Mouse (Mus musculus) CH12.LX (cell line): Measurements from ENCODE around the gene Cpne8.

Source experiments
- CHD2 ChIP-seq: IDR thresholded peaks from 2 replicates; pipeline ENCODE4 v1.6.1; 2011; ENCODE audit warnings: low read length, improper control_type of control experiment
- CTCF ChIP-seq, 2 experiments: IDR thresholded peaks in 1 of 2; conservative IDR thresholded peaks in 1 of 2; 2 replicates each; pipeline ENCODE4 v1.5.1; 2011 to 2012; ENCODE audit warnings: low read depth in 2 of 2, low read length in 2 of 2, improper control_type of control experiment in 1 of 2, inconsistent platforms in 1 of 2, mild to moderate bottlenecking in 1 of 2, moderate library complexity in 1 of 2
- EP300 ChIP-seq: IDR thresholded peaks from 2 replicates; pipeline ENCODE4 v1.6.1; 2011; ENCODE audit warnings: low read length, improper control_type of control experiment
- MAFK ChIP-seq: IDR thresholded peaks from 2 replicates; pipeline ENCODE4 v1.6.1; 2011; ENCODE audit warnings: low read length, improper control_type of control experiment; ENCODE audit not compliant: insufficient replicate concordance
- MAX ChIP-seq: IDR thresholded peaks from 2 replicates; pipeline ENCODE4 v1.6.1; 2011; ENCODE audit warnings: low read length, improper control_type of control experiment
- MAZ ChIP-seq: IDR thresholded peaks from 2 replicates; pipeline ENCODE4 v1.6.1; 2012; ENCODE audit warnings: low read depth, mild to moderate bottlenecking, inconsistent platforms, low read length, improper control_type of control experiment, moderate library complexity
- NRF1 ChIP-seq: IDR thresholded peaks from 2 replicates; pipeline ENCODE4 v1.6.1; 2014; ENCODE audit warnings: low read depth, mild to moderate bottlenecking, inconsistent platforms, low read length, improper control_type of control experiment, moderate library complexity
- PAX5 ChIP-seq: IDR thresholded peaks from 2 replicates; pipeline ENCODE4 v1.6.1; 2012; ENCODE audit warnings: low read length, inconsistent platforms, mixed read lengths
- POLR2A ChIP-seq: IDR thresholded peaks from 2 replicates; pipeline ENCODE4 v1.6.1; 2011; ENCODE audit warnings: low read depth, mild to moderate bottlenecking, improper control_type of control experiment, low read length
- RCOR1 ChIP-seq: conservative IDR thresholded peaks from 2 replicates; pipeline ENCODE4 v1.6.1; 2012; ENCODE audit warnings: low read depth, mild to moderate bottlenecking, inconsistent platforms, low read length, improper control_type of control experiment
- TCF12 ChIP-seq: IDR thresholded peaks from 2 replicates; pipeline ENCODE4 v1.6.1; 2014; ENCODE audit warnings: low read depth, mild to moderate bottlenecking, inconsistent platforms, low read length, improper control_type of control experiment
- USF1 ChIP-seq: IDR thresholded peaks from 2 replicates; pipeline ENCODE4 v1.6.1; 2014; ENCODE audit warnings: low read depth, mild to moderate bottlenecking, inconsistent platforms, low read length, improper control_type of control experiment
- ZC3H11A ChIP-seq: IDR thresholded peaks from 2 replicates; pipeline ENCODE4 v1.6.1; 2012; ENCODE audit warnings: low read depth, mild to moderate bottlenecking, inconsistent platforms, low read length, improper control_type of control experiment
- ZMIZ1 ChIP-seq: IDR thresholded peaks from 2 replicates; pipeline ENCODE4 v1.6.1; 2012; ENCODE audit warnings: low read depth, mild to moderate bottlenecking, inconsistent platforms, low read length, improper control_type of control experiment

GRCm38 (mm10) chr15:90608368-90608767 is 70.9 kb downstream of the Cpne8 start:
- TF ChIP-seq ZC3H11A: no peak
- no peak for TF ChIP-seq CTCF (conservative IDR thresholded peaks at IDR 0.05 in 1 of 2, IDR thresholded peaks at IDR 0.05 in 1 of 2; ENCODE audit: low read depth in 2 of 2, low read length in 2 of 2)
- no peak for TF ChIP-seq NRF1
- no peak for TF ChIP-seq MAFK
- no peak for TF ChIP-seq POLR2A
- no peak for TF ChIP-seq ZMIZ1
- no peak for TF ChIP-seq EP300
- TF ChIP-seq CHD2: no peak
- TF ChIP-seq TCF12: no peak
- no peak for TF ChIP-seq RCOR1
- TF ChIP-seq PAX5: no peak
- no peak for TF ChIP-seq USF1
- no peak for TF ChIP-seq MAZ
- TF ChIP-seq MAX: no peak
